Comparison of ENCODE assay signal across 8 mouse cellular contexts in genomic region chr2:31068246-31069113, GRCm38 (mm10).
DNase-seq lines count a peak whose midpoint lies in the region; ATAC-seq and TF ChIP-seq lines count a peak whose summit lies in the region.

No protein-coding gene starts in this region.

- no peak overlapping the region for H3K9ac ChIP-seq in lung, embryonic 15.5 days

- no peak overlapping the region for H3K4me2 ChIP-seq in lung, embryonic 15.5 days

- peaks cover 10% of the 10 kb centered on the region for H3K4me1 ChIP-seq in lung, embryonic 15.5 days
- no peaks in the 10 kb centered on the region for H3K4me1 ChIP-seq in lung, adult 2 months (ENCODE audit: control insufficient read depth, insufficient read depth, low read length)
- H3K4me1 ChIP-seq in cortical plate, adult 2 months (ENCODE audit: control insufficient read depth, insufficient read depth, low read length): peaks cover 4% of the 10 kb centered on the region; the same call in 1 of the 2 replicates

- WGBS in lung, embryonic 15.5 days: 54% methylated on average over 13 of the region's 13 CpGs
- WGBS in lung, adult 2 months: 52% methylated on average over 13 of the region's 13 CpGs

- no peaks in the 10 kb centered on the region for H3K27me3 ChIP-seq in lung, embryonic 15.5 days

- TF ChIP-seq POLR2A in lung, adult 2 months (IDR thresholded peaks at IDR 0.05; ENCODE audit: borderline replicate concordance, extremely low read depth, low read depth, low read length): no peak
- no peak for TF ChIP-seq POLR2A in cortical plate, adult 2 months (IDR thresholded peaks at IDR 0.05; ENCODE audit: extremely low read depth, insufficient read depth, low read length)

- no peak for TF ChIP-seq CTCF in lung, adult 2 months (IDR thresholded peaks at IDR 0.05; ENCODE audit: insufficient read depth, low read length)
- no peak for TF ChIP-seq CTCF in cortical plate, adult 2 months (IDR thresholded peaks at IDR 0.05; ENCODE audit: extremely low read depth, insufficient read depth, low read length)

- H3K36me3 ChIP-seq in lung, embryonic 15.5 days: peaks cover 10% of the 10 kb centered on the region

- no peak for ATAC-seq in lung, embryonic 15.5 days (ENCODE audit: borderline replicate concordance, extremely low read depth, low FRiP score, low TSS enrichment)

- DNase-seq in lung, adult 2 months: no peak
- peak; percentile 38 for DNase-seq in gastrocnemius, postnatal 25 days
- peak; percentile 43 to 50 for DNase-seq in kidney, adult 8-10 months
- DNase-seq in liver: peak; percentile 23
- peak; percentile 66 for DNase-seq in right cerebral cortex, adult 18-20 months
- DNase-seq in urinary bladder, postnatal 10 days (ENCODE audit: low spot score): no peak

- peak overlapping the region; percentile 67 for H3K27ac ChIP-seq in lung, embryonic 15.5 days
- H3K27ac ChIP-seq in cortical plate, adult 2 months (ENCODE audit: insufficient read depth, low read length): peak overlapping the region; percentile 89

- no peaks in the 10 kb centered on the region for H3K9me3 ChIP-seq in lung, embryonic 15.5 days

- no peak overlapping the region for H3K4me3 ChIP-seq in lung, embryonic 15.5 days
- no peak overlapping the region for H3K4me3 ChIP-seq in lung, adult 2 months (replicated peaks; ENCODE audit: extremely low read depth, low read depth, low read length)
- H3K4me3 ChIP-seq in cortical plate, adult 2 months (ENCODE audit: insufficient read depth, low read length): no peak overlapping the region

Comparison
In these comparisons a context has a peak if more than half of its experiments do, and no peak if none do; other contexts are left out.
1. DNase-seq: peak in gastrocnemius, postnatal 25 days (single experiment), kidney, adult 8-10 months (2 of 2), liver (single experiment) and right cerebral cortex, adult 18-20 months (single experiment); none in lung, adult 2 months (single experiment) and urinary bladder, postnatal 10 days (single experiment).